Mouse (Mus musculus) 3134 (cell line): Measurements from ENCODE around the gene AU021092.

Experiments
- DNase-seq: peaks from one replicate; pipeline ENCODE4 v3.0.0-alpha.2; 2011; ENCODE audit warnings: low spot score; ENCODE audit not compliant: insufficient read length; ENCODE audit errors: extremely low read depth

The AU021092 gene

DNA sequence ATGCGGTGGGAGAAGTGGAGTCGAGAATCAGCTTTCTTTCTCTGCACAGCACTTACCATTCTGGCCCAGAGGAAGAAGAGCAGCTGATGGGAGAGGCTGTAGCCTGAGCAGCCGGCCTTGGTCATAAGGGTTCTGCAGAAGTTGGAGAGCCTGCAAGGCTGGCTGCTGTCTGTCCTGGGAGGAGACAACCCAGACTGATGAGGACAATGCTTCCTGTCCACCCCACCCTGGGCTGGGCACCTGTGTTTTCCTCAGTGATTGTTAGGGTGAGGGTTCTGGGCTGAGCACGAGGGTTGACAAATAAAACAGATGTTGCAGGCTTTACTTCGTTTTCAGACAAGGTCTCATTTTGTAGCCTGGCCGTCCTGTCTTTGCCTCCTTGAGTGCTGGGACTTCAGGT, 5.4 kb downstream of the AU021092 start:
- DNase-seq: no peak

DNA sequence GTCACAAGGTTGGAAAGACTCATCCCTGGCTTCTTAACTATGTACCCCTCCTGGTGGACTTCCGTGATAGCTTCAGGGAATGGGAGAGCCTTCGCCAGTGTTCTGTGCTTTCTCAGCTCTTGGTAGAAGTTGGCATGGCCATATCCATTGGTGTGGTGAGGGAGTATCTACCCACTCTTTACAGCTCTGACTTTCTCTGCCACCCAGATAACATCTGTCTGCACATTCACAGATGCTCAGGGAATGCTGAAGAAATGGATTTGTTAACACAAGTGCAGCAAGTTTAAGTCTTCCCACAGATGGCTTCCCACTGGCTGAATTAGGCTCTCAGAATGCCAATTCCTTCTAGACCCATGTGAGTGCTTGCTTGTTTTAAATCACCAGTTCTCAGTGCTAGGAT, 8.0 kb downstream of the AU021092 start:
- DNase-seq: no peak

DNA sequence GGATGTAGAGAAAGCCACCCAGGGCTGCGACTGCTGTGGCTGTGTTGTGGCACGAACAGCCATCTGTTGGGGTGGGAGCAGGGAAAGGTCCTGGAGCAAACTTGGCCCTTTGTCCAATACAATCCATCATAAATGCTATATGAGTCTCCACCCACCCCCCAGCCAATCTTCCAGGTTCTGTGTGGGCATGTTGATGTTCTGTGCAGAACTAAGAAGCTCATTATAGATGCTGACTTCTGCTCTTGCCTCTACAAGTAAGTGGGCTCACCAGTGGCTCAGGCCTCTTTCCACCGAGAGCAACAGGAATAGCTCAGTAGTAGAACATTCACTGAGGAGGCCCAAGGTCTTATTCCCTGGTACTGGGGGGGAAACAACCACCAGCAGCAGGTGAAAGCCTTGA, 9.9 kb downstream of the AU021092 start:
- no peak for DNase-seq

DNA sequence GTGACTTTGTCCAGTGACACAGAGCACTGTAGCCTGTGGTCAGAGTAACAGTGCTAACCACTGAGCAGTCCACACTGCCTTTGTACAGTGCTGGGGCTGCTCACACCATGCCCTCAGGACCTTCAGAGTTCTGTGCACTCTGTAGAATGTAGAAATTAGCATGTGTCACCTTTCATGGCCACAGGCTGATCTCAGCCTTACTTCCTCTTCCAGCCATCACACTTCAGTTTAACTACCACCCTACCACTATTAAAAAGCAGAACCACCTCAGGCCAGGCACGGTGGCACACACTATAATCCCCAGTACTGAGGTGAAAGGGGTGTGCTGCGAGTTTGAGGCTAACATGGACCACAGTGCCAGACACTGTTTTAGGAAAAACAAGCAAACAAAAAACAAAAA, 11.7 kb downstream of the AU021092 start:
- DNase-seq: no peak

DNA sequence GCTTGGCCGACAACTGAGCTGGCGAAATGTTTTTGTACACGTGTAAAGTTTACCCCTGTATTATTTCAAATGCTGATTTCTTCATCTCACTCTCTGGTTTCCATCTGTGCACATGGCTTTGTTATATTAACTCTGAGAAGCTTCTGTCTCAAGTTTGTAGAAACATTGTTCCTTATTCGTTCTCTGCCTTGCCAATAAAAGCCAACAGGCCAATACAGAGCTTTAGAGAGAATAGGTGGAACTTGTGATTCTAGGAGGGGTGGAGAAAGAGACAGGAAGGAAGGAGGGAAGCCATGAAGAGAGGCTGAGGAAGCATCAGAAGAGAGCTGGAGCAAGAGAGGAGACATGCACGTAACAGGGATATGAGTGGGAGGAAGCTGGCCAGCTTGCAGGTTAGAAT, 16.0 kb downstream of the AU021092 start:
- no peak for DNase-seq

DNA sequence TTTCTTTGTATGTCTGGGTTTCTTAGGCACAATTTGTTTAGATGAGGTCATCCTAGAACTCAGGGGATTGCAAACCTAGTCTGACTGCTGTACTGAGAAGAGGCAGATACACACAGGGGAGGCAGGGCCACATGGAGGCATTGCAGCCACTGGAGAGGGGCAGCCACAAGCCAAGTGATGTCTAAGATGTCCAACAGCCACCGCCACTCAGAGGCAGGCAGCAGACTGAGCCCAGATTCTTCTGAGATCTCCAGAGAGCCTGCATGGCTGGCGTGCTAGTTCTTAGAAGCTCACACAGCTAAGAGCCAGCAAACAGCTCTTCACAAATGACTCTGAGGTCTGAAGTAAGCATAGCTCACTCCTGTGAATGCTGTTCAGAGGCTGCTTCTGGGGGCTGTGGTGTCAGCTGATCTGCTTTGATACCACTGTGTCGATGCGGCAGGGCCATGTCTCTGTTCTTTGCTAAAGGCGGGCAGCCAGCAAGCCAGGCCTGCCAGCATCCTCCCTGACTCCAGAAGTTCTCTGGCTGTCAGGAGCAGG, 16.6 kb downstream of the AU021092 start:
- no peak for DNase-seq

DNA sequence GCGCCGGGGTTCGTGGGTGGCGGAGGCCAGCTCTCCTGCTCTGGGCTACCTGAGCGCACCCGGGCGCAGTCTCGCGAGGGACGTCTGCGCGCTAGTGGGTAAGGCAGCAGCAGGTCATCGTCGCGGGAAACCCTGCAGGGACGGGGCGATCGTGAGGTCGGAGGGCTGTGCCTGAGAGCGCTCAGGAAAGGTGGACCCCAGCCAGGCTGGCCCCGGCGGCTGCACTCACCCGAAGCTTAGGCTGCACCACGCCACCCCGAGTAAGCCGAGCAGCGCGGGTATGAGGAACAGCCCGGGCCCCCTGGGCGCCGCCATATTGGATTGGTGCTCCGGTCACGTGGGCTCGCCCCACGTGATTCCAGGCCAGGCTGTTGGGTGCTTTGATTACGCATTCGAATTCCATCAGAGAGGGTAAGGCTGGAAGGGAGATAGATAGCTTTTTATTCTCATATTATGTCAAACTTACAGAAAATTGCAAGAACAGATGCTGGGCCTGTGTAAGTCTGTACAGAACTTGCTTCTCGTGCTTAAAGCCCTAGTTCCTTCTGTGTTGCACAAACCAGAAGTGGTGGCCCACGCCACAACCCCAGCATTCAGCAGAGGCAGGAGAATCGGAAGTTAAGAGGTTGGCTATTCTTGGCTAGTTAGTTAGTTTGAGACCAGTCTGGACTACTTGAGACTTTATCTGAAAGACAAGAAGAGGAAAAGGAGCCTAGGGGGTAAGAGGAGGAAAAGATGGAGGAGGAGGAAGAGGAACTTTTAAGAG, 18.2 kb downstream of the AU021092 start, which contains the start of gene Nagpa:
Nagpa (minus strand) TSS at position 345 of the 766 bp plus-strand sequence.
- DNase-seq: peak; percentile 76

DNA sequence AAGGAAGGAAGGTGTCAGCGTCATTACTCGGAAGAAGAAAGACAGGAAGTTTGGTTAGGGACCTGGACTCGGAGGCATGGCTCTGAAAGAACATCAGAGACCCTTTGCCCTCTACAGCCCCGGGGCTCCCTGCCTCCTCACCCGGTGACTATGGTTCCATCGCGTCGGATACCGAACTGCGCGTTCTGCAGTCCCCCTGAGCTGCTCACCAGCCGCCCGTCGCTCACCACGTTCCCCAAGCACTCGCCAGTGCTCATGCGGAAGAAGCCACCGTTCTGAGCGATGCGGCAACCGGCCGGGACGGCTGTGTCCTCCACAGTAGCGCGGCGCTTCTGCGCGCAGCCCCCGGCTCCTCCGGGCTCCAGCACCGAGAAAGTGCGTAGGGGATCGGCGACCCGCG, 18.9 kb downstream of the AU021092 start:
- peak; percentile 39 for DNase-seq

DNA sequence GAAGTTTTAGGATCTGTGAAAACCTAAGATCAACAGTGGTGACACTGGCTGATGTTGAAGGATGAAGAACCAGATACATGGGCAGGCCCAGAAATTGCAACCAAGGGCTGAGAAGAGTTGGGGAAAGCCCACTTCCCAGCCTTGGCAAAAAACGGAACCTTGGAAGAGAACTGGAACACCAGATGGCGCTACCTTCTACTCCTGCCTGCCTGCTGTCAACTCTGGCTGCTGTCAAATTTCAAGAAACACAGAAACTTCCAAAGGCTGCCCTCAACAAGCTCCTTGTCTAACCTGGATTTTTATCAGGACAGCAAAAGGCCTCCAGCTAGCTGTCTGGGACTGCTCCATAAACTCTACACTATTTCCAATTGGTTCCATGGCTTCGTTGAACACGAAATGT, 19.4 kb downstream of the AU021092 start:
- no peak for DNase-seq

DNA sequence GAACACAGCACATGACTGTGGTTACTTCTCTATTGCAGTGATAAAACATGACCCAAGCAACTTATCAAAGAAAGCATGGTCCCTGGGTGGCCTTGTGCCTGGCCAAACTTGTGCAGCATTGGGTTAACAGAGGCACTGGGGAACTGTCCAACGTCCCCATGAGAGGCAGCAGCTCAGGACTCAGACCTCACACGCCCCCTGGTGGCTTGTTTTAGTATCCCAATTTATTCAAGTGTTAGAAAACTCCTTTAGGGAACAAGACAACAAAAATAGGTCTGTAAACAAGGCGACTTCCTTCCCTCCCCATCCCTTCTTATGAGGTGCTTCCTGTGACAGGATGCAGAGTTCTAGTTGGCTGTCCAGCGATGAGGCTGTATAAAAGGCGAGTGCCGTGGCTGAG, 27.0 kb downstream of the AU021092 start:
- DNase-seq: peak; percentile 41

DNA sequence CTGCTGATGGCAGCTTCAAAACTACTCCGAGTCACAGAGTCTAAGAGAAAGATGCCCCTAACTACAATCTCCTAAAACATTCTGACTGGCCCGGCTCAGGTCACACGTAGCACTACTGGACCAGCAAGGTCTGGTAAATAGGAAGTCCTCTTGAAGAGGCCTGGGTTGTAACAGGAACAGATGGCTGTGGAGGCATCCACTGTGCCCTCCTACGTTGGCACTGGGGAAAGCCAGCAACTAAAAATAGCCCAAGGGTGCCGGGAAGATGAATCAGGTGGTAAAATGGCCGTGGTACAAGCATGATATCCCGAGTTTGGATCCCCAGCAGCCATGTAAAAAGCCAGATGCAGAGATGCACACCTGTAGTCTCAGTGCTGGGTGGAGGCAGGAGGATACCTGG, 35.9 kb downstream of the AU021092 start:
- no peak for DNase-seq

DNA sequence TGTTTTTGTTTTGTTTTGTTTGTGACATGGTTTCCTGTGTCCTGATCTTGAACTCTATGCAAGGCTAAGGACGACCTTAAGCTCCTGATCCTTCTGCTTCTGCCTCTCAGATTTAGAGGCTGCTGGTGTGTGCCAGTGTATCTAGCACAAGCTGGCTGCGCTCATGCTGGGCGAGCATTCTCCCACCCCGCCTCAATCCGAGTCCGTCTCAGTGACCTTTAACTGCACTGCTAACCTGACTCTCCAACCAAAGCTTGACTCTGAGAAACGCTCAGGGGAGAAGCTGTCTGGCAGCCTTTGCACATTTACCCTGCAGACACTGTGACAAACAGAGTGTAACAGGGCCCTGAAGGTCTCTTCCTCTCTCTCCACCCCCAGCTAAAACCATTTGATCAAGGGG, 36.4 kb downstream of the AU021092 start:
- DNase-seq: no peak

DNA sequence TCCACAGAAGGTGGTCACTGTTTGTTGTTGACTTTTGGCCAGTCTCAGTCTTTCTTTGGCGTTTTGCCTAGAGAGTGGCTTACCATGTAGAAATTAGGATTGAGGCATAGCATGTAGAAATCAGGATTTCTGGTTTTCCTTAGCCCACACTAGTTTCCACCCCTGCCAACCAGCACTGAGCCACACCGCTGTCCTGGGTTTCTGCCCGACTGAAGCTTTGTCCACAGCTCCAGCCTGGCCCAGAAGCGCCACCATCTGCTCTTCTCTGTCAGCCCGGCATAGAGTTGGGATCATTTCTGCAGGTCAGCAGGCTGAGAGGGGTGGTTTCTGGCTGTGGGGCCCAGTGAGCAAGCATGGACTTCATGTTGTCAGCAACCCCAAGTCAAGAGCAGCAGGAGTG, 37.1 kb downstream of the AU021092 start:
- no peak for DNase-seq

DNA sequence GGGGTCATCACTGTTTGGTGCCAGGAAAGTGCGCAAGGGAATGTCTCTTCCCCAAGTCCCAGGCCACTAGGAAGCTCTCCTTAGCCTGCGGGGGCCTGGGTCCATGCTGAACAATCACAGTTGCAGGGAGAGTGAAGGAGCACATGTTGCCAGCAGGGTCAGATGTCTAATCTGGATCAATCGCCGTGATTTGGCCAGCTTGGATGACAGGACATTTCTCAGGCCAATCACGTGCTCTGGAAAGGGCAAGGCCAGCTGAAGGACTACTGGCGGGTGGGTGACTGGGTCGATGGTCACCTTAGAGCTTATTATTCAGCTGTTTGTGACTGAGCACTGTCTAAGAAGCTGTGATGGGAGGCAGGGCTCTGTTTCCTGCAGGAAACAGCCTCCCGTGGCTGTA, 38.0 kb downstream of the AU021092 start:
- DNase-seq: no peak

DNA sequence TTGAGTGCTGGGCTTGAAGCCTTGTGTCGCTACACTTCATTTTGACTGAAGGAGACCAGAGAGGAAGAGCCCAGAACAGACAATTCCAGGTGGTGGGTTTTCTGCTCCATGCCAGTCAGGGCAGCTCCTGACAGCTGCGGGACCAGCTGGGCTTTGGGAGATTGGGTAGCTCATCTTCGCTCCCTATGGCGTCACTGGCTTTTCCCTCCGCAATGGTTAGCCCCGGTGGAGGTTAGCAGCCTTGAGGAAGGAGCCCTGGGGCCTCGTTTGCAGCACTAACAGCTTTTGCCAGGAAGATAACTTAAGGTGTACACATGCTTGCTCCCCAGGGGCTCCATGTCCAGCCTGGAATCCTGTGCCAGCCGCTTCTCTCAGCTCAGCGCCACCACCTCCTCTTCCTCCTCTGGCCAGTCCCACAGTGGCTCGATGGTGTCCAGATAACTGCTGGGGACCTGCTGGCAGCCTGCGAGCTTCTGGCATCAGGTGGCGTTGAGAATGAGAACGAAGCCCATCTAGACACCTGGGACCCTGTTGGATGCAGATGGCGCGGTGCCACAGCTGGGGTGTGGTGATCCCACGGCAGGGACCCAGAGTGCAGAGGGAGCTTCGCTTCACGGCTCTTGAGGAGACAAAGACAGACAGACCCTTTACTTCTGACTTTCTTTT, 38.7 kb downstream of the AU021092 start:
- no peak for DNase-seq

DNA sequence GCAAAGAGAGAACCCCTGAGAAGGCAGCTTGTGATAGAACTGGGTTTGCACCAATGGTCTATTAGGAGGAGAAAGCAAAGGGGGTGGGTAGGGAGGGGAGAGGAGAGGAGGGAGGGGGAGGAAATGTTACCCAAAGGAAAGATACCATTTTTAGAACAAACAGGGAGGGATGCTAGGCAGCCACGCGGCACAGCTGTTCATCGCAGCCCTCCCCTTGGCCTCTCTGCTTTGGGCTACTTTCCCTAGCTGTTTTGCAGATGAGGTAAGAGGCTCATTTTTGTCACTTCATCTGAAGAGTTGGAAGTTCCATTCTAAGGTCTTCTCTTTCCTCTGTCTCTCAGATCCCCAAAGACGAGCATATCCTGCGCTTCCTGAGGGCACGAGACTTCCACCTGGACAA, 49.5 kb downstream of the AU021092 start:
- DNase-seq: no peak

DNA sequence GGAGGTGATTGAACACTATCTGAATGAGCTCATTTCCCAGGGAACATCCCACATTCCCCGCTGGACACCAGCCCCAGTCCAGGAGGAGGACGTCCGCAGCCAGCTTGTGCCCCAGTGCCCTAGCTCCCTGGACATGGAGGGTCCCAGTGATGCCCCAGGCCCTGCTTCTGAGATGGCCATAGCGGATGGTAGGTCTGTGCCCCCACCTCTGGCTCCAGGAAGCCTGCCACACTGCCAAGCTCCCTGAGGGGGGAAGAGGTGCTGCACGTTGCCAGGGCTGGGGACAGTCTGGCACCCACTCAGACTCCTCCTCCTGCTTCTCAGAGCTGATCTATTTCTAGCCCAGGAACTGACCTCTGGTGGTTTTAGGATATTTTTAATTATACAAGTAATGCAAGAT, 53.3 kb downstream of the AU021092 start:
- DNase-seq: no peak

DNA sequence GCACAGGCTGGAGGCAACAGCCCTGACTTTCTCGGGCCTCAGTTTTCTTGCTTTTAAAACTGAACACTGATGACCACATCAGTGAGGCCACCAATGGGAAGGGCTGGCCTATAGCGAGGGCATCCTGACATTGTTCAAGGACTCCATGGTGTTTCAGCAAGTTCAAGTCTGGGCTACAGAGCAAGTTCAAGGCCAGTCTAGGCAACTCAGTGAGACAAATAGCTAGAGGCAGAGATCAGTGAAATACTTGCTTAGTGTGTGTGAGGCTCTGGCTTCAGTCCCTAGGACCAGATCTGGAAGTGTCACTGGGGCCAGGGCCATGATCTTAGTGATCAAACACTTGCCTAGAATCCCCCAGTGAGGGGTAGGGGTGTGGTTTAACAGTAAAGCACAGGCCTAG, 54.1 kb downstream of the AU021092 start:
- no peak for DNase-seq

DNA sequence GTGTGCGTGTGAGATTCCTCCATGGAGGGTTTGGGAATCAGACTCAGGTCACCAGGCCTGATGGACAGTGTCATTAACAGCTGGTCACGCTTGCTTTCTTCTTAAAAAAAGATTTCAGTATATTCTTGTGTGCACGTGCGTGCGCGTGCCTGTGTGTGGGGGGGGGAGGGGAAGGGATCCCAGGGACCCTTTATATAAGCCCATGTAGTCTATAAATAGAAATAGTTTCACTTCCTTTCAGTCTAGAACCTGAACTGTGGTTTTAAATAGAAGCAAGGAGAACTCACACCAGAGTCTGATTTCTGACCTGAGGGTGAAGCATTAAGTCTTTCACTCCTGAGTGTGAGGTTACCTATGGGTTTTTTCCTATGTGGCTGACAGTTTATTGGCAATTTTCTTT, 57.8 kb downstream of the AU021092 start:
- DNase-seq: no peak
